Mouse (Mus musculus): Measurements from ENCODE around the gene Mylk3.

Mylk3 gene

DNA sequence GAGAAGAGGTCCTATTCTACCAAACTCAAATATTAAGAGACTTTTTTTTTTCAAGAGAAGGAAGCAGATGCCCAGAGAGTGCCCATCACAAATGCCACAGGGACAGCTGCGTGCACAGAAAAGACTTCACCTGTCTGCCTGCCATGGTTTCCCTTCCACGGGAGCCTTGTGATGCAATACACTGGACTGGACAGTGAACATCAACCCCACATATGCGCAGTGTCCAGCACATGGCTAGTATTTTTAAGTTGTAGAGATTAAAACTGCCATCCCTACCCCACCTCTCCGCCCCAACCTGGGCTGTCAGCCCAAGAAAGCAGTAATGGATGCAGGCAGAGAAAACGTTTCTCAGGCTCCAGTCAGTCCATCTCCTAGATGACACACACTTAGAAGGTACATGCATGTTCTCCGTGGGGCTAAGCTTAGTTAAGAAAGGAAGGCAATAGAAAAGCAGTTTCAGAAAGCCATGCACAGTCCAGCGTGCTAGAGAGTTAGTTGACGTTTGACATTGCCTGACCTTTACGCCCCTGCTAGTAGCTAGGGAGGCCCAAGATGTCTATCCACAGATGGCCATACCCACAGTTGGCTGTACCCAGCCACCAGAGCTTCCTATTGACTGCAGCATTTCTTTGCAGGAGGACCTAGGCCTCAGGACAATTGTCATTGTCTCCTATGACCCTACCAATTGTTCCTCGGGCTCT, 5.9 kb downstream of the Mylk3 start:
- DNase-seq, result no peak

DNA sequence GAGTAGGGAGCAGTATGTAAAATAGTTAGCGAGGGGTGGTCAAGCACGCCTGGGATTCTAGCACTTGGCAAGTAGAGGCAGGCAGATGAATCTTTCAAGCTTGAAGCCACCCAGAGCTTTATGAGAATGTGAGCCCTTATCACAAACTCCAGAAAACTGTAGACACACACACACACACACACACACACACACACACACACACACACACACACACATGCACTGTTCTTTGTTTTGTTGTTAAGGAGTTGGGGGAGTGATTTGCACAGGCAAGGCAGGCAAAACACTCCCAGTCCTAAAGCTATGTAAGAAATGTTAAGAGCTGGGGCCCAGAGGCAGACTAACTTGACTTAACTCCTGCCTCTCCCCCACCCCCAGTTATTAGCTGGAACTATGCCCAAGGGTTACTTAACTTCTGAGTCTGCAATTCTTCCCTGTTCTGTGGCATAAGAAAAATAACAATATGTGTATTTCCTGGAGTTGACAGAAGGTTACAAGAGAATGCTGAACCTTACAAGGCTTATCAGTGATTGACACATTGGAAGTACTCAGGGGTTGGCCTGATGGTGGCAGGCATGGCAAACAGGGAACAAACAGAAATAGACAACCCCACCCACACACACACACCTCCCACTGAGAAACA, 6.9 kb downstream of the Mylk3 start:
- DNase-seq, result peak; percentile 47 to 58

- peak; percentile 43 to 51 for DNase-seq
Measured at GRCm38 (mm10) chr8:85376516-85376915, 9.6 kb downstream of the Mylk3 start.

DNA sequence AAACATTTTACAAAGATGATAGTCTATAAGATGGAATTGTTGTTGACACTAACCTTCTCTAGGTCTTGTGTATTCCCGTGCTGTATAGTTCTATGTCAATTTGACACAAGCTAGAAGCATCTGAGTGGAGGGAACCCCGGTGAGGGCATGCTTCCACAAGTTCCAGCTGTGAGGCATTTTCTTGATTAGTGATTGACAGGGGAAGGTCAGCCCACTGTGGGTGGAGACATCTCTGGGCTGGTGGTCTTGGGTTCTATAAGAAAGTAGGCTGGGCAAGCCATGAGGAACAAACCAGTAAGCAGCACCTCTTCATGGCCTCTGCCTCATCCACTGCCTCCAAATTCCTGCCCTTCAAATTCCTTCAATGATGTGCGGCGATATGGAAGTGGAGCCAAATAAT, 11.9 kb downstream of the Mylk3 start:
- no peak for DNase-seq

GRCm38 (mm10) chr8:85373435-85374039, 12.6 kb downstream of the Mylk3 start:
- no peak for DNase-seq

- DNase-seq, result no peak
Measured at GRCm38 (mm10) chr8:85372465-85372839, 13.7 kb downstream of the Mylk3 start.

- no peak for DNase-seq
Measured at GRCm38 (mm10) chr8:85371736-85372464, 14.2 kb downstream of the Mylk3 start.

DNA sequence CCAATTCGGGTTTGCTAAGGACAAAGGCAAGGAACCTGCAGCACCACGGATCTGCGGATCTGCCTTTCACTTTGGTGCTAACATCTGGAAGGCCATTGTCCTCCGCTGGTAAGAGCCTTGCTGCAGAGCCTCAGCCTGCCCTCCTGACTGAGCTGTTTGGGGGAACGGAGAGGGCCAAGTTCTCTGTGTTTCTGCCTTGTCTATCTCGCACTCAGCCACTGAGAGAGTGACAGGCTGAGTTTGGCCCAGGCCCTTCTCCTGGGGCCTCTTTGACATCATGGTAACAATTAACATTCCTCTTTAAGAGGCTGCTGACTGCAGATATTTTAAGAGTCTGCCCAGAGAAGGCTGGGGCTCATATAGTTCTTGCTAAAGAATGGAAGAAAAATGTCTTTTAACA, 21.0 kb downstream of the Mylk3 start:
- no peak for DNase-seq

DNA sequence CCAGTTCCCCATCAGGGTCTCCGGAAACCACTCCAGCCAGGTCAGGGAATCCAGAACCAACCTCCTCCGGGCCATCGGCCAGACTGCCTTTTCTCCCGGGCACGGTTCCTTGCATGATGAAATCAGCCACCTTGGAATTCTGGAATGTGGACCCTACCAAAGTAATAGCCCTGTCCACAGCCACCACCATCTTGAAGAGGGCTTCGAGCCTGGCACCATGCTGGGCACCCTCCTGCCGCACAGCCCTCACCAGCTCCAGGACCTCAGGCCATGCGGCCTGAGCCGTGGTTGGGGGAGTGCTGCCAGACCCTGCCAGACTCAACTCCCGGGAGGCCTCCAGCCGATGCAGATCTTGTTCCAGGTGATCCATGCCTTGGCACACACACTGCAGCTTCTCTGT, 21.5 kb downstream of the Mylk3 start:
- no peak for DNase-seq

DNA sequence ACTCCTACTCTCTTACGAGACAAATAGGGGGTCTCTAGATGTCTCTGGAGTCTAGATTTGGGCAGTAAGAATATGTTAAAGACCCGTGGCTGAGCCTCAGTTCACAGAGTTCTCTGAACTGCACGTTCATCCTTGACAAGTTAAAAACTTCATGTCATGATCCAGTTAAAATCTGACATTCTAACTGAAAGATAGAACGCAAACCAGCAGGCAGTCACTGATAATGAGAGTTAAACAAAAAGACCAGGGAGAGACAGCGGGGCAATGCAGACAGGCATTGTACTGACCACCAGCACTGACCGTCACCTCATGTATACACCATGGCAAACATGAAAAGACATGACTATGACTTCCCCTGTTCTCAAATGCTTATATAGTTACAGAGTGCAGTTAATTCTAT, 22.7 kb downstream of the Mylk3 start:
- DNase-seq, result no peak

DNA sequence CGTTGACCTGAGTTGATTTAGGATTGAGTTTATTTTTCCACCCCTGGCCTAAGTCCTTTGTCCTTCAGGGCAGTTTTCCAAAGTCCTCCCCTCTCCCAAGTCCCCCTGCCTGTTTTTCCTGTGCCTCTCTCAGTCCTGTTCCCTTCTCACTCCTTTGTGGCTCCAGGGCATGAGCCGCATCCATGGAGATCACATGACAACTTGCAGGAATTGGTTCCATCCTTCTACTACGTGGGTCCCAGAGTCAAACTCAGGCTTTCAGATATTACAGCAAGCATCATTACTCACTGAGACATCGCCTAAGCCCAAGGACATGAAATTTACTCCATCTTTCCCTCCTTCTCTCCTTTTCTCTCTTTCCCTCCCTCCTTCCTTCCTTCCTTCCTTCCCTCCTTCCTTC, 23.9 kb downstream of the Mylk3 start:
- DNase-seq, result no peak

DNA sequence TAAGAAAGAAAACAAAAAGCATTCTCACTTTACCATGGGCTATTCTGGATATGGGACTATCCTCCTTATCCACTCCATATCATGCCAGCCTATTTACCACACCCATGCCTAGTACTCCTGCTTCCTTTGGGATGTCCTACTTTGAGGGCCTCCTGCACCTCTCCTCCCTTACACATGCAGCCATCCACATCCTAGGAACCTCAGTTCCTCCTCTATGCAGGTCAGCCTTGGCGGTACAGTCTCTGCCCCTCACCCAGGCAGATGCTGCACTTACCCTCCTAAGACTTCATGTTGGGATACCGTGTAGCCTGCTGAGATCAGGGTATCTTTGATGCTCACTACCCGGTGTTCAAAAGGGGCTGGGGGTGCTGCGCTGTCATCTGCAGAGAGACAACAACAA, 32.9 kb downstream of the Mylk3 start:
- no peak for DNase-seq

DNA sequence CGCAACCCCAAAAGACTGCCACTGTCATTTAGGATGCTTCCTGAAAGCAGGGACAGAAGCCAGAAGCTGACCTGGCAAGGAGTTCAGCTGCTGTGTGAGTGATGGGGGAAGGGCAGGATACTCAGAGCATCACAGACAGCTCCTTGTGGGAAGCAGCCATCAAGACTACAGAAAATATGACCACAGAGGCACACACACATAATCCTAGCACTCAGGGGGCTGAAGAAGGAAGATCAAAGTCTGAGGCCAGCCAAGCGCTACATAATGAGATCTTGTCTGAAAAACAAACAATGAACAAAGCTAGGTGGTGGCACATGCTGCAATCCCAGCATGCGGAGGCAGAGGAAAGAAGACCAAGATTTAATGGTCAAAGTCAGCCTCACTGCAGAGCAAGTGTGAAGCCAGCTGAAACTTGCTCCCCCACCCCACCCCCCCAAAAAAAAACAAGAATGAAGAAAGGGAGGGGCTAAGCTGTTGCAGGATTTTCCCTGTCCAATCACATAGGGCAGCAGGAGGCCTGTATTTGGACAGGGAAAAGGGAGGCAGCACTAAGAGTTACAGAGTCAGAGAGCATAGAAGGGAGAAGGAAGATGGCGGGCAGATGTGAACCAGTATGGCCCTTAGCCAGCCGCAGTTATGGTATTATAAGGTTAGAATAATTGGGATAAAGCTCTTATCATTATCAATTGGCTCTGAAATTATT, 46.1 kb downstream of the Mylk3 start:
- DNase-seq, result no peak

DNA sequence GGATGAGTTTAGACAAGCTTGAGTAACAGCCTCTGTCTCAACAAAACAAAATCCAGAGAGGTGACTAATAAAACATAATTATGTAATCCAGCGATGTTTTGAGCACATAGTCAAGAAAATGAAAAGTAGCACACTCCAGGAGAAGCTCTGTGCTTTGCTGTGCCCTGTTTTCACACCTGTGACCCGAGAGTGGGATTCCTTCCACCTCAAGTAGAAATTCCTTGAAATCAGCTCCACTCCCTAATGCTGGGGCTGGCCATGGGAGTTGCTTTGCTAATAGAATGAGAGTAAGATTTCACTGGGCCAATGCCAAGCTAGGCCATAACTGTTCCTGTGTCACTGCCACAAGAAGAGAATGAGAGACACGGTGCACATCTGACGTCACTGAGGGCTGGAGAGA, 48.5 kb downstream of the Mylk3 start:
- no peak for DNase-seq

- no peak for DNase-seq
Measured at GRCm38 (mm10) chr8:85336211-85336933, 49.8 kb downstream of the Mylk3 start.

DNA sequence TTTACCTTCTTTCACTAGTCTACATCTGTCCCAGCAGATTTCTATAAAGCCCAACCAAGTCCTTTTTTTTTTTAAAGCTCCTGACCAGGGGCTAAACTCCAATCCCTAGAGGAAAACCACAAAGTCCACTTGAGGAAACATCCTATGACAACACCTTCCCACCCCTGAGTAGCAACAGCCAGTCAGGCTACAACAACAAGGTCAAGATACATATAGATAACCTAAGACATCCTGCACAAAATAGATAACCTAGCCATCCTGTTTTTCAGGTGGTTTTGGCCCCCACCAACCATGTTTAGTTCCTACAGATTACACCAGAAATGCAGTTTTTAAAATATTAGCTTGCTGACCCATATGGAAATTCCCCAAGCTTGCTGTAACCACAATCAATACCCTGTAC, 51.0 kb downstream of the Mylk3 start:
- DNase-seq, result no peak

GRCm38 (mm10) chr8:85329506-85329905, 56.6 kb downstream of the Mylk3 start:
- DNase-seq, result peak in 1 of 2 experiments; percentile 17

- no peak for DNase-seq
Measured at GRCm38 (mm10) chr8:85327036-85327435, 59.1 kb downstream of the Mylk3 start.

DNA sequence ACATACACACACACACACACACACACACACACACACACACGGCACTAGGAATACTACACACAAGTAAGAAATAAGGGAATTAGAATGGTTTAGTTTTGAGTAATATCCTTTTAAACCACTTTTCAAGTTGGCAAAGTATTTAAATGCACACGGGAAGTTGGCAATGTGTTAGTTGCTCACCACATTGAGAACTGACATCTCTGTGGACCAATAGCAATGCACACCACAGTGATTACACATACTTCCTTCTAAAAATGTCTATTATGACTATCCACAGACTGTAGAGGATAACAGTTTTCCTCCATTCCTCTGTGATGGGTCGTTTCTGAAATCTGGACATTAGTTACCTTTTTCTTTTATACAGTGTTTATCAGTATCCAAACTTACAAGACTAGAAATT, 63.1 kb downstream of the Mylk3 start:
- no peak for DNase-seq

GRCm38 (mm10) chr8:85321981-85322380, 64.2 kb downstream of the Mylk3 start:
- no peak for DNase-seq

DNA sequence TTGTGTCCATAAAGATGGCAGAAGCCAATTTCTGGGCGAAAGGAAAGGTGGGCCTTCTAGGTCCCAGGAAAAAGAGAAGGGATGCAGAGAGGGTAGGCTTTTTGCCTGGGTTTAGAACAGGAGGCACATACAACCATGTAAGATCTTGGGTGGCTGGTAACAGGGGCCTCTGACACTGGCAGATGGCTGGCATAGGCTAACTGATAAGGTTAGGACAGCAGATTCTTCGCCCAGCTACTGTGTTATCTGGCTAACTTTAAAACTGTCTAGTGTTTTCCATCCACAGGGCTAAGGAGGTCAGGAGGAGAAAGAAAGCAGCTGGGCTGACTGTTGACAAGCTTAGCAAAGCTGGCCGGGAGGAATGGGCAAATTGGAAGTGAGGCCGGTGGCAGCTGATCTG, 67.6 kb downstream of the Mylk3 start:
- no peak for DNase-seq

GRCm38 (mm10) chr8:85313036-85313435, 73.1 kb downstream of the Mylk3 start:
- DNase-seq, result no peak

Measured in kidney, postnatal 25 days (tissue).